Mouse (Mus musculus): Measurements from ENCODE around the gene Mpp5. TPM values are rescaled to one million over a fixed set of nuclear protein-coding genes. Genes with fewer than 3 reads are reported as not detected.

The Mpp5 gene
- polyA plus RNA-seq (2016; fragmentation: Nextera tagmentation; extraction: Ambion mirVana): 13.2 and 13.8 TPM in 2 replicates

DNA sequence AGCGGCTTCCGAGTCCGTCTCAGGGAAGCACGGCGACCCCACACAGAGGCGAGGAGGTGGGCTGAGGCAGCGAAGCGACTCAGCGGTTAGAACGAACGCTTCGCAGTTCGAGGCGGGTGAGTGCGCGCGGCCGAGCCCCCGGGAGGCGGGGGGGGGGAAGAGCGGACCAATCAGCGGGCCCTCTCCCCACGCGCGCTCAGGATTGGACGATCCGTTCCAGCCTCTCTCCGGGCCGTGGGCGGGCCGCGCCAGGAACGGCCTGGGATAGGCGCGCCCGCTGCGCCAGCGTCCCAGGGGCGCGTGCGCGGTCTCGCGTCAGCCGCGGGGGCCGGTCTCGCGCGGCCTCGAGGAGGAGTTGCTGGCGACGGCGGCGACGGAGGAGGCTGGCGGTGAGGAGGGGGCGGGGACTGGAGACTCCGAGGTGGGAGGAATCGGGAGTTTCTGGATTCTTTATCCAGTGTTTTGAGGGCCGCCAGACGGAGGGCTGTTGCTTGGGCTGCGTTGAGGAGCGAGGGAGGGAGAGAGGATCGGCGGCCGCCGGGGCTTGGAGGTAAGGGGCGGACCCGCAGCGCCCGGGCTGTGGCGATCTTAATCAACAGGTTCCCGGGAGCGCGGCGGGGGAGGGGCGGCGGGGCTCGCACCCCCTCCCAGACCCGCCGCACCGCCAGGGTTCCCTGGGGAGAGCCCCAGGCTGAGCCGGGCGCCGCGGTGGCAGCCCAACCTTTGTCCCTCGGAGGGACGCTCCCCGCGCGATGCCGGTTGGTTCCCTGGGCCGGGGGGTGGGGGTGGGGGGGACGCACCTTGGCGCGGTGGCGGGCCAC, at the start of gene Mpp5:
Gene Mpp5 (plus strand): TSS at position 351 of the 821 bp plus-strand sequence.
- ATAC-seq: peak; percentile 100
- under 1% methylated on average over 94 of the region's 98 CpGs for whole genome bisulfite sequencing (ENCODE audit: insufficient replicate concordance)
- peak within 1 kb of the TSS; percentile 88 for H3K9ac ChIP-seq
- H3K4me3 ChIP-seq: peak within 1 kb of the TSS; percentile 90
- no peaks in the 10 kb centered on the region for H3K36me3 ChIP-seq
- H3K4me1 ChIP-seq: peaks cover 17% of the 10 kb centered on the region
- H3K4me2 ChIP-seq: peak within 1 kb of the TSS; percentile 96
- no peaks in the 10 kb centered on the region for H3K9me3 ChIP-seq (replicated peaks)
- no peaks in the 10 kb centered on the region; the same call in 1 of the 2 replicates for H3K27me3 ChIP-seq (replicated peaks)
- H3K27ac ChIP-seq: peak within 1 kb of the TSS; percentile 85

- H3K4me2 ChIP-seq: no peak overlapping the region
- H3K4me3 ChIP-seq: no peak overlapping the region
- H3K9me3 ChIP-seq (replicated peaks): no peaks in the 10 kb centered on the region
- no peak overlapping the region for H3K9ac ChIP-seq
- no peaks in the 10 kb centered on the region for H3K27me3 ChIP-seq (replicated peaks)
- H3K4me1 ChIP-seq: no peaks in the 10 kb centered on the region
- no peaks in the 10 kb centered on the region for H3K36me3 ChIP-seq
- no peak overlapping the region for H3K27ac ChIP-seq
- 62% methylated on average over 2 of the region's 2 CpGs for WGBS (ENCODE audit: insufficient replicate concordance)
- no peak for ATAC-seq
Measured at GRCm38 (mm10) chr12:78717783-78718182, 30.9 kb upstream of the Mpp5 start.

- Histone ChIP-seq H3K4me2 (no peak overlapping the region), H3K9me3 (replicated peaks) (no peaks in the 10 kb centered on the region), H3K4me3 (no peak overlapping the region), H3K27ac (no peak overlapping the region), H3K4me1 (no peaks in the 10 kb centered on the region), H3K9ac (no peak overlapping the region), H3K36me3 (no peaks in the 10 kb centered on the region), H3K27me3 (replicated peaks) (no peaks in the 10 kb centered on the region)
- ATAC-seq: no peak
- 52% methylated on average over 4 of the region's 4 CpGs for WGBS (ENCODE audit: insufficient replicate concordance)
Measured at GRCm38 (mm10) chr12:78727723-78728122, 21.0 kb upstream of the Mpp5 start.

DNA sequence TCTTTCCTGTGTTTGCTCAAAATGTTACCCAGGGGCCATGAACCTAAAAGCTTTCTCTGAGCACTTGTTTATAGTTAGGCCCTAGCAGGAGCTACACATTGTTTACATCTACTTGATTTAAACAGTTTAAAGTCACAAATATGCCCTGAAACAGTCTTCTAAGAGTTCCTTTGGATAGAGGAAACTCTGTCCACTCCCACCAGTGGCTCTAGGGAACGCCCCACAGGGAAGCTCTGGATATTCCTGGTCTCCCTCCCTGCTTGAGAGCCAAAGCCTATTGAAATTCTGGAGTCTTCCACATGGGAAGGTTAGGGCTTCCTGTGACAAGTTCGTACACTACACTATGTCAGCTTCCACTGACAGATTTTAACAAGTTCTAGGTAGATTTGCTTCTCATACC, 9.1 kb upstream of the Mpp5 start:
- H3K9me3 ChIP-seq (replicated peaks): no peaks in the 10 kb centered on the region
- H3K4me1 ChIP-seq: no peaks in the 10 kb centered on the region
- no peak overlapping the region for H3K4me3 ChIP-seq
- 48% methylated on average over 2 of the region's 2 CpGs for WGBS (ENCODE audit: insufficient replicate concordance)
- no peaks in the 10 kb centered on the region for H3K36me3 ChIP-seq
- H3K4me2 ChIP-seq: no peak overlapping the region
- no peak for ATAC-seq
- no peak overlapping the region for H3K27ac ChIP-seq
- no peak overlapping the region for H3K9ac ChIP-seq
- H3K27me3 ChIP-seq (replicated peaks): no peaks in the 10 kb centered on the region

GRCm38 (mm10) chr12:78740289-78740688, 8.4 kb upstream of the Mpp5 start:
- ATAC-seq: no peak

DNA sequence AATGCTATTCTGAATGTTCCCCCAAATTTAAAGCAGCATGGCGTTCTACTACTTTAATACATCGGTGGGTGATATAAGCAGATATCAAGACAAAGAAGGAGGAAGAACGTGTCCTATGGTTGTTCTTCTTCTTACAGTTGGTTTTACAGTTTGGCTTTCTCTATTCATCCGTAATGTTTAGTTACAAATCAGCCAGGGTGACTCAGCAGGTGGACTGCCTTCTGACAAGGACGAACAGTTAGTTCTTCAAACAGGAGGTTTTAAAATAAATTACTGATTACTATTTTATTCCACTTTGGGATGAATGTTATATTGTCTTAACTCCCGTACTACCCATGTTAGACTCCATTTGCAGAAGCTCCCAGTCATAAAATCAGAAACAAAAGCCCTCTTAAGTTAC, 2.5 kb upstream of the Mpp5 start:
- peaks cover 17% of the 10 kb centered on the region for H3K4me1 ChIP-seq
- no peaks in the 10 kb centered on the region; the same call in 1 of the 2 replicates for H3K27me3 ChIP-seq (replicated peaks)
- H3K27ac ChIP-seq: no peak overlapping the region
- no peak overlapping the region for H3K4me3 ChIP-seq
- 65% methylated on average over 6 of the region's 6 CpGs for WGBS (ENCODE audit: insufficient replicate concordance)
- H3K9ac ChIP-seq: no peak overlapping the region
- ATAC-seq: no peak
- H3K4me2 ChIP-seq: no peak overlapping the region
- H3K36me3 ChIP-seq: no peaks in the 10 kb centered on the region
- no peaks in the 10 kb centered on the region for H3K9me3 ChIP-seq (replicated peaks)

More at GRCm38 (mm10) chr12:78740289-78740688, 8.4 kb upstream of the Mpp5 start:
- no peaks in the 10 kb centered on the region for H3K36me3 ChIP-seq
- H3K4me1 ChIP-seq: no peaks in the 10 kb centered on the region
- H3K4me2 ChIP-seq: no peak overlapping the region
- H3K27me3 ChIP-seq (replicated peaks): no peaks in the 10 kb centered on the region; the same call in 1 of the 2 replicates
- no peaks in the 10 kb centered on the region for H3K9me3 ChIP-seq (replicated peaks)
- H3K4me3 ChIP-seq: no peak overlapping the region
- WGBS (ENCODE audit: insufficient replicate concordance): 75% methylated on average over 2 of the region's 2 CpGs
- H3K9ac ChIP-seq: no peak overlapping the region
- H3K27ac ChIP-seq: no peak overlapping the region

DNA sequence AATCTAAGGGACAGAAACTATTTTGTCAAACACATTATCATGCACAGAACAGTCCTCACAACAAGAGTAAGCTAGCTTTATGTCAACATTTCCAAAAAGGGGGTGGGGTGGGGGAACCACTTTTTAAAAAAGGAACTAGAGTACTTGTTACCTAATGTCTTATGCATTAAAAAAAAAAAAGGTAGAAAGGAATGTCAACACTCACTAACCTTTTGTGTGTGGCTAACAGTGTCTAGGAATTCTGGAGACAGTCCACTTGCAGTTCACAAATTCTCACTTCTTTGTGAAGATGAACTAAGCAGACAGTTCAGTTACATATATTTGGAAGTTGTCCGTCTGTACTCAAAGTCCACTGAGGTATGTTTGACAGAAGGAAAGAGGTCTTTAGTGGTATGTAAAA, 1.3 kb upstream of the Mpp5 start:
- peak overlapping the region; percentile 90; the same call in 1 of the 2 replicates for H3K4me3 ChIP-seq

DNA sequence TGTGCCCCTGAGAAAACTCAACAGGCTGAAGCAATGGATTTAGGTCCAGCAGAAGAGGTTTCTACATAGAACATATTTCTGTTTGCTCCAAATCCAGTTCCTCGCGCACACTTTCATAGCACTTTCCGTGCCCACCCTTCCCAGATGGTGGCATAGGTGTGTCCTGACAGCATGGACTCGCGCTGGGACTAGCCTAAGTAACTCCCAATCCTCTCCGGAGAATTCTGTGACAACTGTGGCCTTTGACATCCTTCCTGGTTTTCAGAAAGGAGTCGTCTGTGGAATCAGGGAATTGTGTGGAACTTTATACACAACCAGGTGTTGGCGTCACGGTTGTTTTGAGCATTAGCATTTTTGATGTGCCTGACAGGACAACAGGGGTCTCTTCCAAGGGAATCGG, 594 bp upstream of the Mpp5 start:
- 1% methylated on average over 10 of the region's 10 CpGs for WGBS (ENCODE audit: insufficient replicate concordance)
- Histone ChIP-seq H3K9me3 (replicated peaks) (no peaks in the 10 kb centered on the region), H3K4me3 (peak overlapping the region; percentile 90), H3K27me3 (replicated peaks) (no peaks in the 10 kb centered on the region; the same call in 1 of the 2 replicates), H3K9ac (peak overlapping the region; percentile 88), H3K27ac (peak overlapping the region; percentile 33), H3K36me3 (no peaks in the 10 kb centered on the region), H3K4me2 (peak overlapping the region; percentile 96), H3K4me1 (peaks cover 17% of the 10 kb centered on the region)
- peak; percentile 46 for ATAC-seq

More for the DNA sequence above, 1.3 kb upstream of the Mpp5 start:
- Histone ChIP-seq H3K36me3 (no peaks in the 10 kb centered on the region), H3K27ac (no peak overlapping the region), H3K27me3 (replicated peaks) (no peaks in the 10 kb centered on the region; the same call in 1 of the 2 replicates), H3K9ac (no peak overlapping the region), H3K4me1 (peaks cover 17% of the 10 kb centered on the region), H3K9me3 (replicated peaks) (no peaks in the 10 kb centered on the region), H3K4me2 (peak overlapping the region; percentile 96)
- ATAC-seq: no peak
- 42% methylated on average over 1 of the region's 1 CpGs for WGBS (ENCODE audit: insufficient replicate concordance)

DNA sequence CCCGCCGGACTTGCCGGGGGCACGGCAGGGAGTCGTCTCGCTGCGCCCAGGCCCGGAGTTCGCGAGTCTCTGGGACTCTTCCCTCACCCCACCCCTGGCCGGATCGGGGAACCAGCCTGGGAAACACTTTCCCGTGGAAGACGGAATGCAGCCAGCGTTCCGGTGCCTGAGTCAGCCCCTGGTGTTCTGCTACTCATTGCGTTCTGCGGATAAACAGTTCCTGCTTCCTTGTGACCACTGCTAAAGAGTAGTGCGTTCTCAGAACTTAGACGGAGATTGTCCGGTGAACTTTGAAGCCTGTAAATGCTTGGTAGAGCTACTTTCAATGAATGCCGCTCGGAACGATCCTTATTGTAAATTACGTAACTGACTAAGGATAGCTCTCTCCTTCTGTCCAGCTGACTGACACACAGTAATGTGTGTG, 683 bp downstream of the Mpp5 start:
- 2% methylated on average over 25 of the region's 25 CpGs for WGBS (ENCODE audit: insufficient replicate concordance)
- Histone ChIP-seq H3K9ac (peak overlapping the region; percentile 88), H3K4me3 (peak overlapping the region; percentile 90), H3K27me3 (replicated peaks) (no peaks in the 10 kb centered on the region; the same call in 1 of the 2 replicates), H3K4me1 (peaks cover 17% of the 10 kb centered on the region), H3K4me2 (peak overlapping the region; percentile 96), H3K9me3 (replicated peaks) (no peaks in the 10 kb centered on the region), H3K36me3 (no peaks in the 10 kb centered on the region), H3K27ac (peak overlapping the region; percentile 85)
- peak; percentile 11 for ATAC-seq

- Histone ChIP-seq H3K27ac (no peak overlapping the region), H3K4me1 (peaks cover 3% of the 10 kb centered on the region; the same call in 1 of the 2 replicates), H3K4me3 (no peak overlapping the region), H3K27me3 (replicated peaks) (no peaks in the 10 kb centered on the region), H3K9me3 (replicated peaks) (no peaks in the 10 kb centered on the region), H3K36me3 (no peaks in the 10 kb centered on the region), H3K4me2 (no peak overlapping the region), H3K9ac (no peak overlapping the region)
- ATAC-seq: no peak
Measured at GRCm38 (mm10) chr12:78761979-78762378, 13.3 kb downstream of the Mpp5 start.

DNA sequence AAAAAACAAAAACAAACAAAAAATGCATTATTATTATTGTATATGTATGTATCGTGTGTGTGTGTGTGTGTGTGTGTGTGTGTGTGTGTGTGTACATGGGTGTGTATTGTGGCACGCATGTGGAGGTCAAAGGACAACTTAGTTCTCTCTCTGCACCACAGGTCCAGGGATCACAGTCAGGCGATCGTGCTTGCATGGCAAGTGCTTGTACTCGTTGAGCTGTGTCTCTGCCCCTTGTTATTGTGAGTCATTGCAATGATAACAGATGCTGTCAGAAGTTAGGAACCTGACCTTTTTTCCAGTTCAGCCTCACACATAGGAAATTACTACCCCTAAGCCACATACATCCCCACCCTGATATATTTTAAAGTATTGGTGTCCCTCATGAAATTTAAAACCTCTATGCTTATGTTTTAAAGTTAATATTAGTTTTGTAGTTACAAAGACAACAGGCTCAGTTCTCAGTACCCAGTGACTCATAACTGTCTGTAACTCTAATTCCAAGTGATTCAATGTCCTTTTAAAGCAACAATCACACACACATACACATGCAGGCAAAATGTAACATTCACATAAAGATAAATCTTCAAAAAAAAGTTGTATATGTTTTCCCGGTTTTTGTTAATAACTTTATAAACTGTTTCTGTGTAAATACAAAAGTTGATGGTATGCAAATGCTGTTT, 20.5 kb downstream of the Mpp5 start:
- Histone ChIP-seq H3K27me3 (replicated peaks) (no peaks in the 10 kb centered on the region), H3K4me1 (peaks cover 10% of the 10 kb centered on the region), H3K4me3 (no peak overlapping the region), H3K9me3 (replicated peaks) (no peaks in the 10 kb centered on the region), H3K36me3 (no peaks in the 10 kb centered on the region), H3K9ac (no peak overlapping the region), H3K4me2 (no peak overlapping the region), H3K27ac (no peak overlapping the region)
- 66% methylated on average over 6 of the region's 6 CpGs for WGBS (ENCODE audit: insufficient replicate concordance)
- no peak for ATAC-seq

- Histone ChIP-seq H3K9me3 (replicated peaks) (no peaks in the 10 kb centered on the region), H3K4me3 (no peak overlapping the region), H3K27ac (no peak overlapping the region), H3K27me3 (replicated peaks) (no peaks in the 10 kb centered on the region), H3K4me1 (peaks cover 10% of the 10 kb centered on the region), H3K9ac (no peak overlapping the region), H3K4me2 (no peak overlapping the region), H3K36me3 (no peaks in the 10 kb centered on the region)
- ATAC-seq: no peak
- WGBS (ENCODE audit: insufficient replicate concordance): 29% methylated on average over 2 of the region's 2 CpGs
Measured at GRCm38 (mm10) chr12:78773211-78773610, 24.5 kb downstream of the Mpp5 start.

Measured in liver, embryonic 12.5 days (tissue).